Mouse (Mus musculus): ENCODE measurements around the gene Tedc2.

The Tedc2 gene

DNA sequence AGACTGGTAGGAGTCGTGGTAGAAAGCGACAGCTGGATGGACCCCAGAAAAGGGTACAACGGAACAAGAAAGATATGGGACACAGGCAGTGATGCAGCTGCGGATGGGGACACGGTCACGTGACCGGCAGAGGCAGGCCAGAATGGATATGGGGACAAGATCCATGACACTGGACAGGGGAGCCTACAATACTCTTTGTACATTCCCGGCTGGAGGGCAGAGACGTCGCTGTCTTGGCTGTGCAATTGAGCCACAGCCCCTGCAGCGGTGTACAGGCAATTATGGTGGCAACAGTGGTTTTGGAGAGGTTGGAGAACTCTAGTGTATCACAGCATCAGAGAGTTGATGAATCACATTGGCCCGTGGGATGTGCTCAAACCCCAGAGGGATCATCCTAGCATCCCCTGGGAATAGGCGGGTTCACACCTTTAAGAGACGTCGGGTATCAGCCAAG, 14.7 kb downstream of the Tedc2 start:
- TF ChIP-seq GATA4 (IDR thresholded peaks at IDR 0.05; ENCODE audit: insufficient replicate concordance, low read length) = no peak

DNA sequence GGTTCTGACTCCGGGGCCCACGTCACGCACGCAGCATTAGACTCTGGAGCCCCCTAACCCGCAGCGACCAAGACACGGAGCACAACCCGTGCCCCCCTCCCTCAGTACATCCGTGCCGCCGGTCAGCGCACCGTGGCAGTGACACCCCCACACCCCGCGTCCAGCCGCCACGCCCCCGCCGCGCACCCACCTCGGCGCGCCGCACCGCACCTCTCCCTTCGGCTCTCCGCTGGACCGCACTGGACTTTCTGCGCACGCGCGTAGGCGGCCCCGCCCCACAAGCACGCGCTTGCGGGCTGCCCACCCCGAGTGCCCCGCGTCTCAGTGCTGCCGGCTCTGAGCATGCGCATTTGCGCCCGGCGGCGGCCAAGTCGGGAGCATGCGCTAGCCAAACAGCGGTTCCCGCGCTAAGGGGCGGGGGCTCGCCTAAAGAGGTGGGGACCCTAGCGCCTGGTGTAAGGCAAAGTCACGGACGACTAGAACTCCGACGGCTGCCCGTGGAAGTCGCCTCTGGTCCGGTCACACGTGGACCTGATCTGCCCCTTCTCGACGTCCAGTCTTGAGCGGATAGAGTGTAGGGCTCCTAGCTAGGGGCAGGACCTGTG, 15.3 kb downstream of the Tedc2 start, which contains the start of gene Tbc1d24:
TSS of gene Tbc1d24 (minus strand) at position 279 of the 605 bp plus-strand sequence.
- no peak for TF ChIP-seq GATA4 (IDR thresholded peaks at IDR 0.05; ENCODE audit: insufficient replicate concordance, low read length)

DNA sequence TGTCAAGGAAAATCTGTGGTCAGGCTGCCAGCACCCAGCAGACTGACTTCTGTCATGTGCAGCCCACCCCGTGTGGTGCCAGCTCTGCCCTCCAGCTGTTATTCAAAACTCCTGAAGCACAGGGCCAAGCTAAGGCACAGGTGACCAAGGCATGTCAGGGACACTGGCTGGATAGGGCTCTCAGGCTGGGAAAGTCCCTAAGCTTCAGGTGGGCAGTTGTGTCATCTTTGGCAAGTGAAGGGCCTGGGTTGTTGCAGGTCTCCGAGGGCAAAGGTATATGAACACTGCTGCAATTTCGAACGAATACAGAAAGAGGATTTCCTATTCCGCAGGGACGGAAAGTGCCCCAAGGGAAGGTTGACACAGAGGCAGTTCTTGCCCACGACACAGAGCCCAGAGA, 15.8 kb downstream of the Tedc2 start:
- TF ChIP-seq GATA4 (IDR thresholded peaks at IDR 0.05; ENCODE audit: insufficient replicate concordance, low read length) = no peak

DNA sequence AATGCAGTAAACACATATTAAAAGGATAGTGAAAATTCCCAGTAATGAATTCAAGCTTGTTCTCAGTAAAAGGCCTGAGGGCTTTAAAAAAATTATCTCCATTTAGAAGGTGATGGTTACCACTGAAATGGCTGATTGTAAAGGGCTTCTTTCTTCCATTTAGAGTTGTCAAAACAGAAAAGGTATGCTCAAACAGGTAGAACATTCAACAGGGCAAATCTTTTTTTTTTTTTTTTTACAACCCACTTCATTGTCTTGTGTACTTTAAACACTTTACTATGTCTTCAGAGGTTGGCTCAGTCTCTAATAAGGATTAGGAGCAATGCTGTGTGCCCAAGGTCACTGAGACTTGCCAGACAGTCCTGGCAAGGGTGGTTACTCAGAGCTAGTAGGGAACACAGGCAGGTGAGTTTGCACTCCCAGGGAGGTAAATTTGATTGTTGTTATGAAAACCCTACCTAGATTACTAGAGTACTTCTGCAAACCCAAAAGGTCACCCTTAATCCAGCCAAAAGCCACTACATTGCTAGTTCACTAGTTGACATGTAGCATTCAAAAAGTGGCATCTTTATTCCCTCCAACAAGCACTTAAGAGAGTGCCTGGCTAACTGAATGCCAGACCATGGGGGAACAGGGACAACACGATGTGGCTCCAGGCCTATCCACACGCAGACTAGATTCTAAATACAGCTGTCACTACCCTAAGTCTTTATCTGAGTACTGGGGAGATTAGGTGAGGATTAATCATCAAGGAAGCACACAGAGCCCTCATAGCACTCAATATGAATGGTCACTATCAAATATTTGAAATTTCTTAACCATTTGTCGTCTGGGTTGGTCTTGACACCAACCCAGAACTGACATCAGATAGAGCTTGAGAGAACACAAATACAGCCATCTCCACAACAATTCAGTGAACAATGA, 16.8 kb downstream of the Tedc2 start:
- TF ChIP-seq GATA4 (IDR thresholded peaks at IDR 0.05; ENCODE audit: insufficient replicate concordance, low read length) = no peak

DNA sequence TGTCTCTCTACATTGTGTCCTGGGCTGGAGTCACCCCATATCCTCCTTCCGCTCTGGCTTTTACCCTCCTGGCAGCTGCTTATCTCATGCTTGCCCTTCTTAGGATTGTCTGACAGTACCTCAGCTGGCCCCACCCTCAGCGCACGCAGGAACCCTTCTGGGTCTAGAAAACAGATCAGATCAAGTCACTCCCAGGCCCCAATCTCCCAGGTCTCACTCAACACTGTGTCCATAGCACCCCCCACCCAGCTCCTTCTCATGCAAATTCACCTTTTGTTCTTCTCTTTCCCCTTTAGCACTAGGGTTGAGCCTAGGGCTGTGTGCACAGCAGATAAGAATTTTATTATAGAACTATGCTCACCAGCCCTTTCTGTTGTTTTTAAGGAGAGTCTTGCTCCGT, 17.6 kb downstream of the Tedc2 start:
- TF ChIP-seq GATA4 (IDR thresholded peaks at IDR 0.05; ENCODE audit: insufficient replicate concordance, low read length) = no peak

DNA sequence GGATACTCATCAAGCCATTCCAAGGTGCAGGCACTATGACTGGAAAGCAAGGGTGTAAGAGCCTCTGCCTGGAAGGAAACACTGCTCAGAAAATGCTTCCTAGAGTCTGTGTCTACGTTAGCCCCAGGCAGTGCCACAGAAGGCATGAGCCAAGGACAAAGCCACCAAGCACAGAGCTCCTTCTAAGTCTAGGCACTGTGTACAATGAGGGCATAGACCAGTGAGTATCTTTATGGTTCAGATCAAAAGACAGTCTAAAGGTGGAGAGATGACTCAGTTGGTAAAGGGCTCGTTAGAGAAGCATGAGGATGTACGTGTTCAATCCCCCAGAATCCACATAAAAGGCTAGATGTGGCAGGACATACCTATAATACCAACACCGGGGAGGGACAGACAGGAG, 19.6 kb downstream of the Tedc2 start:
- TF ChIP-seq GATA4 (IDR thresholded peaks at IDR 0.05; ENCODE audit: insufficient replicate concordance, low read length) = no peak

DNA sequence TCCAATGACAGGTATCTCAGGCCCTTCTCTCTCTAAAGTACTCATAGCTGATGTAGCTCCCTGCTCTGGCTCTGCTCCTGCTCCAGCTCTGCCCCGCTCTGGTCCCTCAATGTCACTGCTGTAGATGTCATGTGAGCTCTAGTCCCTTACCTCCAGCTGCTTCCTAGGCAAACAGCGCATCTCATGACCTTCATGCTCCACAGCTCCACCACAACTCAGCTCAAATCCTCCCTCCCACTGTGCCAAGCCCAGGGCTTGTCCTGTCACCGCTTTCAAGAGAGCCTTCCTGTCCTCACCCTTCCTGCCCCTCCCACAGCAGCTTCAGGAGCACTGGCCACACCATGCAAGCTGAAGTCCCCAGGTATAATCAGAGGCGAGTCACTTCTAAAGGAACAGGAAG, 20.9 kb downstream of the Tedc2 start:
- TF ChIP-seq GATA4 (IDR thresholded peaks at IDR 0.05; ENCODE audit: insufficient replicate concordance, low read length) = no peak

DNA sequence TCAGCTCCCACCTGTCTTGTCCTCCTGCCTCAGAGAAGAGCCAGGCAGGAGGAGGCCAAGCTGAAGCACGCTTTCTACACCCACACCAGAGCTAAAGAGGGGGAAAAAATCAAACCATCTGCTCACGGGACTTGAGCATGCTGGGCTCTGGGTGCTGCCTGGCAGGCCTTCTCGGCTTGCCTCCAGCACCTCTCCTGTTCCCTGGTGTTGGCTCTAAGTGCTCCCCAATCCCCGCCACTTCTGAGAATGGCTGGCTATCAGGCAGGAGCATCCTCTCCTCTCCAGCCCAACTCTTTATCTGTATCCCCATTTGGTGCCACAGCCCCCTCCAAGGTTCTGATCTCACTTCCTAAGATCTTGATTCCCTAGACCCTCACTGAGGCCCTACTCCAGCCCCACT, 21.4 kb downstream of the Tedc2 start:
- no peak for TF ChIP-seq GATA4 (IDR thresholded peaks at IDR 0.05; ENCODE audit: insufficient replicate concordance, low read length)

DNA sequence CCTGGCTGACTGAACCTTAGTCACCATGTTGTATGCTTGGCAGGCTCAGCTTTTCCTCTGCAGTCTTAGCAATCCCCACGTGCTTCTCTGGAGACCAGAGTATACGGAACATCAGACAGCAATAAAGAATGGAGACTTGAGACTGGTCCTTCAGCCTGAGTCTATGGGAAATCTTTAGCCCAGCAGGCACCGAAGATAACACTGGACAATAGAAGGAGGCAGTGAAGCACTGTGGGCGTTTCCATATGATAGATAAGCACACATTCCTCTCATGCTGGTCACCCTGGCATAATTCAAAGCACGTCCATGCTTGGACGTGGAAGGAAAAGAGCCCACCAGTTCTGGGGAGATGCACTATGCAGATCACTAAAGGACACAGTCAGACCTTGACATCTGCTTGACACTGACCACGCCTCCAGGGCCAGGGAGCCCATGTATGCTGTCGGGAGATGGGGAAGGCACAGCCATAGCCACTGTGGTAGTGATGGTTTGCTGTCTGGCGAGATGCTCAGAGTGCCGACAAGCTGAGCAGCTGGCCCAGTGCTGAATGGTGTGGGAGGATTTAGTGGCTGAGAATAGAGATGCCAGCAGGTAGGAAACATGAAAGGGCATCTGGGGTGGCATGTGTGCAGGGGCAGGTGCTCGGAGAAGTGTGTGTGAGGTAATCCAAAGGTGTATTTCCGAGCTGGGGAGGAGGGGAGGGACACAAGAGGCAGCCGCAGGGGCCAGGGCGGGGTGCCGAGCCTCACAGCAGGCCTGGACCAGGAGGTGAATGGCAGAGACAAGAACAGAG, 23.4 kb downstream of the Tedc2 start:
- TF ChIP-seq GATA4 (IDR thresholded peaks at IDR 0.05; ENCODE audit: insufficient replicate concordance, low read length) = no peak

DNA sequence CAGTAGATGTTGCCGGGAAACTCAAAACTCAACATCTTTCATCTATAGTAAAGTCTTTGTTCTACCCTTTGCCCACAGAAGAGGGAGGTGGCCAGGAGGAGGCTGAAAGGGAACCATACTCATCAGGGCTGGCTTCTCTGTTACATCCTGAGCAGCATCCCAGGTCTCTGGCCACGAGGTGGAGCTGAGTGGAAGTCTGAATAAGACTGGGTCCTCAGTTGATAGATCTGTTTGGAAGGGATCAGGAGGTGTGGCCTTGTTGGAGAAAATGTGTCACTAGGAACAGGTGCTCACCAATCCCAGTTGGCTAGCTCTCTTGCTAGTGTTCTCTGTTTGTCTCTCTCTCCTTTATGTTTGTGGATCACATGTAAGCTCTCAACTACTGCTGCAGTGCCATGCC, 25.3 kb downstream of the Tedc2 start:
- TF ChIP-seq GATA4 (IDR thresholded peaks at IDR 0.05; ENCODE audit: insufficient replicate concordance, low read length) = no peak

DNA sequence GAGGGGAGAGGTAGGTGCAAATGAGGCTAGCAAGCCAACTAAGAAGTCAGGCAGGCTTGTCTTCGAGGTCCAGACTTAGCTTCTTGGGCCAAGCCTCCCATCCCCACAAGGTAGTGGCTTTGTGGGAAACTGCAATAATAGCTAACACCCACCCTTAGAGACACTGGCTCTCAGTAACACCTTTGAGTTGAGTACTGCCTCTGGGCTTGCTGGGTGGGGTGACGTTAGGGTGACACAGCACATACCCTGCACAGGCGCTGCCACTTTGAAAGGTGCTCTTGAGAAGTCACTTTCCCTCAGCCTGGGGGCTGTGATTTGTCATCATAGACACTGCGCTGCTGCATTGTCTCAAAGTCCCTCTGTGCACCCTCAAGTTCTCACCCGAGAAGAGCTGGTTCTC, 26.9 kb downstream of the Tedc2 start:
- TF ChIP-seq GATA4 (IDR thresholded peaks at IDR 0.05; ENCODE audit: insufficient replicate concordance, low read length) = no peak

DNA sequence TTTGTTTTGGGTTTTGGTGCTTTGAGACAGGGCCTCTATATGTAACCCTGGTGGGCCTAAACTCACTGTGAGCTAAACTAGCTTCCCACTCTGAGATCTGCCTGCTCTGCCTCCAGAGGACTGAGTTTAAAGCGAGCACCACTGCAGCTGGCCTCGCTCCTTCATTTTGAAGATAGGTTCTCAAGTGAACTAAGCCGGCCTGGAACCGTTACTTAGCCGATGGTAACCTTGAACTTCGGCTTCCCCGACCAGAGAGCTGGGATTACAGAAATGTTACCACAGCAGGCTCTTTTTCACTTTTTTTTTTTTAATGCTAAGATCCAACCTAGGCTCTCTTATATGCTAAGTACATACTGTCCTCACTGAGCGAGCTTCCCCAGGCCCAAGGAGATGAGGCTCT, 27.4 kb downstream of the Tedc2 start:
- TF ChIP-seq GATA4 (IDR thresholded peaks at IDR 0.05; ENCODE audit: insufficient replicate concordance, low read length) = no peak

DNA sequence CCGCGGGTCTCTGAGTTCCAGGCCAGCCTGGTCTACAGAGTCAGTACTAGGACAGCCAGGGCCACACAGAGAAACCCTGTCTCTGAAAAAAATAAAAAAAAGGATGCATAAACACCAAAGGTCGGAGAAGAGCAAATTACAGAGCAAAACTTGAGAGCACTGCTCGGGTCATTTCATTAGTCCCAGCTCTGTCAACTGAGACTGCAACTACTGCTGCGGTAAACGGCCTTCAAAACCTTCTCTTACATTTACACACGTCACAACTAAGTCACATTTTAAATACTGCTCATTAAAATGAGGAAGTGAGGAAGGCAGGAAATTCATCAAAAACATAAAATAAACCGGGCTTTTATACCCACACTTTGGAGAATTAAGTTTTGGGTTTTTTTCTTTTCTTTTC, 27.8 kb downstream of the Tedc2 start:
- no peak for TF ChIP-seq GATA4 (IDR thresholded peaks at IDR 0.05; ENCODE audit: insufficient replicate concordance, low read length)

DNA sequence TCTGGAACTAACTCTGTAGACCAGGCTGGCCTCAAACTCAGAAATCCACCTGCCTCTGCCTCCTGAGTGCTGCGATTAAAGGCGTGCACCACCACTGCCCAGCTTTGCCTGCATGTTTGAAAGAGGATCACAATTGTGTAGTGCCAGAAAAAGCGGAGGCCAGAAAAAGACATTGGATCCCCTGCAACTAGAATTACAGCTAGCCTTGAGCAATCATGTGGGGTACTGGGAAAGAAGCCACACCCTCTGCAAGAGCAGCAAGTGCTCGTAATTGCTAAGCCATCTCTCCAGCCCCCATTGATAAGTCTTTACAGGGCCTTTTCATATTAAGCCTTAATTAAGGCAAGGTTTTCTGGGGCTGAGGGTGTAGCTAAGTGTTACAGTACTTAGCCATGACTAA, 29.2 kb downstream of the Tedc2 start:
- no peak for TF ChIP-seq GATA4 (IDR thresholded peaks at IDR 0.05; ENCODE audit: insufficient replicate concordance, low read length)

DNA sequence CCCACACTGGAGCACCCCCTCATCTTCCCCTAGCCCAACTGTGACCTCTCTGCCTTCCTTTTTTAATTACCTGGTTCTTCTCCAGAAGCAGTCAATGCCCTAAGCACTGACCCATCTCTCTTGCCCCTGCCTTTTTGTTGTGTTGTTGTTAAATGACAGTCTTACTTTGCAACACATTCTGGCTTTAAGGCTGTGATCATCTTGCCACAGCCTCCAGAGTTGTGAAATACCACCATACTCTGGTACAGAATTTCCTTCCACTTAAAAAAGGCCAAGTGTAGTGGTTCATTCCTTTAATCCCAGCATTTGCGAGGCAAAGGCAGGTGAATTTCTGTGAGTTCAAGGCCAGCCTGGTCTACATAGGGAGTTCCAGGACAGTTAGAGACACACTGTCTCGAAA, 29.7 kb downstream of the Tedc2 start:
- TF ChIP-seq GATA4 (IDR thresholded peaks at IDR 0.05; ENCODE audit: insufficient replicate concordance, low read length) = no peak

DNA sequence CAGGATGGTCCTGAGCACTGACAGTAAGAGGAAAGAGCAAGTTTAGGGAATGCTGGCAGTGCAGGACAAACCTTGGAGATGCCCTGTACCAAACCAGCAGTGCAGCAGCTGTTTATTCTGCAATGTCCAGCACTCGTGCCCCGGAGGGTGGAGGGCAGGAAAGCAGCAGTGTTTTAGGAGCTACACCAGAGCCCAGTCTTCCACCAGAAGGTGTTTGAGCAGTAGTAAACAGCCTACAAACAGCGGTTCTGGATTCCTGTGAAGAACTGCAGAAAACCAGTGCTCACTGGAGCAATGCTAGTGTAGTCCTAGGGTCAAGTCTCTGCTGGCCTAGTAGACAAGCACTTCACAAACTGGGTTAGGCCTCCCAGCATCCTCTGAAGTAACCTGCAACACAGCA, 46.4 kb downstream of the Tedc2 start:
- no peak for TF ChIP-seq GATA4 (IDR thresholded peaks at IDR 0.05; ENCODE audit: insufficient replicate concordance, low read length)

Measured in liver, adult (tissue).